12 mouse cellular contexts compared by ENCODE assay signal in the genomic region with DNA sequence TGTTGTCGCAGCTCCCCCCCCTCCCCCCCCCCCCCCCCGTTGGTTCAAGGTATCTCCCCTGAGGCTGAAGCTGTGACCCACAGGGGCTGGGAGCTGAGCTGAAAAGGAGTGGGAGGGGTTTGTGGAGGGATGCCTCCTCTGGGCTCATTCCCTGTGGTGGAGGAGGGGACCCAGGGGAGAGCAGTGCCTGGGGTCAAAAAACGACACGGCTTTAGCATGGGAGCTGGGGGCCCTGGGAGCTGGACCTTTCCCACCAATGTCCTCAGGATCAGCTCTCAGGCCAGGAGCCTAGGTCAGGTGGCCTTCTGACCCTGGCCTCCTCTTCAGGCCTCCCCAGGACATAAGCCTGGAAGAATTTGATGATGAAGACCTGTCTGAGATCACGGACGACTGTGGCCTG. TPM values are rescaled to one million over a fixed set of nuclear protein-coding genes. Genes with fewer than 3 reads are reported as not detected.
DNase-seq lines count a peak whose midpoint lies in the region; ATAC-seq and TF ChIP-seq lines count a peak whose summit lies in the region.
"Had no signal": no experiment of that assay in that cellular context is flagged by ENCODE, and none has a peak within 500 bp of the region (broad histone marks: within the 10 kb centered on the region; RNA-seq: fewer than 3 reads in every experiment).

No protein-coding gene starts in this region.

- peak; percentile 55 for DNase-seq in cerebellum, adult 11-12 months
- DNase-seq in cerebellum, postnatal 4 days (ENCODE audit: low spot score in 2 of 2), result no peak
- DNase-seq in midbrain, embryonic 14.5 days, result no peak
- no peak for DNase-seq in natural killer cell, adult 2 months (ENCODE audit: low spot score in 2 of 2)
- no peak for DNase-seq in c-Kit-positive CD71-positive TER-119-positive erythroid progenitor cells, embryonic 14.5 days (ENCODE audit: low spot score)
- no peak for DNase-seq in embryo, embryonic 9.5 days (ENCODE audit: extremely low spot score)
- DNase-seq: gastrocnemius, postnatal 14 days; kidney, adult 2 months had no signal

- H3K4me1 ChIP-seq in cortical plate, adult 2 months (ENCODE audit: control insufficient read depth, insufficient read depth, low read length), result no peaks in the 10 kb centered on the region
- H3K4me1 ChIP-seq in hindbrain, embryonic 12.5 days, result peaks cover 23% of the 10 kb centered on the region
- H3K4me1 ChIP-seq in midbrain, embryonic 14.5 days (ENCODE audit: control insufficient read depth, insufficient read depth, low read length), result peaks cover 21% of the 10 kb centered on the region

- peak overlapping the region; percentile 99 for H3K4me3 ChIP-seq in cortical plate, adult 2 months (ENCODE audit: insufficient read depth, low read length)
- H3K4me3 ChIP-seq in hindbrain, embryonic 12.5 days, result peak overlapping the region; percentile 78
- peak overlapping the region; percentile 82 for H3K4me3 ChIP-seq in midbrain, embryonic 14.5 days (replicated peaks; ENCODE audit: low read depth, low read length)

- TF ChIP-seq CTCF in cortical plate, adult 2 months (IDR thresholded peaks at IDR 0.05; ENCODE audit: extremely low read depth, insufficient read depth, low read length), result no peak

- 18% methylated on average over 4 of the region's 6 CpGs for WGBS in hindbrain, embryonic 12.5 days
- WGBS in midbrain, embryonic 14.5 days, result 11% methylated on average over 5 of the region's 6 CpGs

- H3K27ac ChIP-seq in cortical plate, adult 2 months (ENCODE audit: insufficient read depth, low read length), result 0 out of 2 replicates have a peak overlapping the region, but pooled peaks have one; percentile 35
- peak overlapping the region; percentile 86 for H3K27ac ChIP-seq in hindbrain, embryonic 12.5 days
- H3K27ac ChIP-seq in midbrain, embryonic 14.5 days (replicated peaks; ENCODE audit: low read depth, low read length), result peak overlapping the region; percentile 90
- H3K27ac ChIP-seq: embryonic facial prominence, embryonic 15.5 days; lung, embryonic 15.5 days had no signal

- H3K4me2 ChIP-seq in hindbrain, embryonic 12.5 days (replicated peaks), result peak overlapping the region; percentile 83
- peak overlapping the region; percentile 92 for H3K4me2 ChIP-seq in midbrain, embryonic 14.5 days (ENCODE audit: low read length)

- TF ChIP-seq POLR2A in cortical plate, adult 2 months (IDR thresholded peaks at IDR 0.05; ENCODE audit: extremely low read depth, insufficient read depth, low read length), result no peak

- peak; percentile 41; the same call in 1 of the 2 replicates for ATAC-seq in hindbrain, embryonic 12.5 days (ENCODE audit: low FRiP score)
- ATAC-seq in midbrain, embryonic 14.5 days (ENCODE audit: low FRiP score, low TSS enrichment), result 0 out of 2 replicates have a peak, but pooled peaks have one; percentile 32

- peaks cover 33% of the 10 kb centered on the region for H3K36me3 ChIP-seq in hindbrain, embryonic 12.5 days
- H3K36me3 ChIP-seq in midbrain, embryonic 14.5 days (ENCODE audit: control insufficient read depth, insufficient read depth, low read length), result peaks cover 39% of the 10 kb centered on the region
- H3K36me3 ChIP-seq: embryonic facial prominence, embryonic 15.5 days; lung, embryonic 15.5 days had no signal

- H3K27me3 ChIP-seq in hindbrain, embryonic 12.5 days, result peaks cover 11% of the 10 kb centered on the region
- 0 out of 2 replicates have a peak, but pooled peaks cover 4% of the 10 kb centered on the region for H3K27me3 ChIP-seq in midbrain, embryonic 14.5 days (ENCODE audit: control insufficient read depth, insufficient read depth, low read length)

- H3K9me3 ChIP-seq in hindbrain, embryonic 12.5 days (replicated peaks), result no peaks in the 10 kb centered on the region
- no peaks in the 10 kb centered on the region for H3K9me3 ChIP-seq in midbrain, embryonic 14.5 days (ENCODE audit: control insufficient read depth, low read length)
- H3K9me3 ChIP-seq: embryonic facial prominence, embryonic 15.5 days; lung, embryonic 15.5 days had no signal

- peak overlapping the region; percentile 82 for H3K9ac ChIP-seq in hindbrain, embryonic 12.5 days
- H3K9ac ChIP-seq in midbrain, embryonic 14.5 days (replicated peaks; ENCODE audit: low read length), result peak overlapping the region; percentile 81
- H3K9ac ChIP-seq: embryonic facial prominence, embryonic 15.5 days; lung, embryonic 15.5 days had no signal

RNA-seq across cellular contexts. Expression of gene Mapk8ip2, which starts 1.1 kb away (rescaled TPM):
- 141 and 146 TPM in 2 replicates for polyA plus RNA-seq in cortical plate, adult 2 months (2012; rRNA removed)
- 53.3 and 56.7 TPM in 2 replicates for polyA plus RNA-seq in hindbrain, embryonic 12.5 days (2016; fragmentation: Nextera tagmentation; extraction: Ambion mirVana)
- 57.6 and 61.6 TPM in 2 replicates for polyA plus RNA-seq in midbrain, embryonic 14.5 days (2014; fragmentation: Nextera tagmentation; extraction: Ambion mirVana)

RNA-seq across cellular contexts. Expression of gene Arsa, which starts 22.4 kb away (rescaled TPM):
- 39.9 and 40.2 TPM in 2 replicates for polyA plus RNA-seq in cortical plate, adult 2 months (2012; rRNA removed)
- polyA plus RNA-seq in hindbrain, embryonic 12.5 days (2016; fragmentation: Nextera tagmentation; extraction: Ambion mirVana), result 19.5 and 19.8 TPM in 2 replicates
- polyA plus RNA-seq in midbrain, embryonic 14.5 days (2014; fragmentation: Nextera tagmentation; extraction: Ambion mirVana), result 16.0 and 21.7 TPM in 2 replicates

RNA-seq across cellular contexts. Expression of gene Chkb, which starts 25.1 kb away (rescaled TPM):
- polyA plus RNA-seq in cortical plate, adult 2 months (2012; rRNA removed), result 60.0 and 66.7 TPM in 2 replicates
- 67.4 and 72.0 TPM in 2 replicates for polyA plus RNA-seq in hindbrain, embryonic 12.5 days (2016; fragmentation: Nextera tagmentation; extraction: Ambion mirVana)
- 76.3 and 84.0 TPM in 2 replicates for polyA plus RNA-seq in midbrain, embryonic 14.5 days (2014; fragmentation: Nextera tagmentation; extraction: Ambion mirVana)

RNA-seq across cellular contexts. Expression of gene Gm44502, which starts 25.4 kb away (rescaled TPM):
- polyA plus RNA-seq in cortical plate, adult 2 months (2012; rRNA removed), result 0.08 and 0.21 TPM in 2 replicates
- not detected in 2 replicates for polyA plus RNA-seq in hindbrain, embryonic 12.5 days (2016; fragmentation: Nextera tagmentation; extraction: Ambion mirVana)
- not detected in 2 replicates for polyA plus RNA-seq in midbrain, embryonic 14.5 days (2014; fragmentation: Nextera tagmentation; extraction: Ambion mirVana)
- polyA plus RNA-seq: embryonic facial prominence, embryonic 15.5 days; lung, embryonic 15.5 days had no signal

RNA-seq across cellular contexts. Expression of gene C730034F03Rik, which starts 25.5 kb away (rescaled TPM):
- polyA plus RNA-seq in cortical plate, adult 2 months (2012; rRNA removed), result 2.8 and 3.2 TPM in 2 replicates
- polyA plus RNA-seq in hindbrain, embryonic 12.5 days (2016; fragmentation: Nextera tagmentation; extraction: Ambion mirVana), result 4.1 and 4.6 TPM in 2 replicates
- polyA plus RNA-seq in midbrain, embryonic 14.5 days (2014; fragmentation: Nextera tagmentation; extraction: Ambion mirVana), result 3.5 and 4.6 TPM in 2 replicates

Comparison
In these comparisons a context has a peak if more than half of its experiments do, and no peak if none do; other contexts are left out.
1. H3K27ac ChIP-seq: peak in every context shown above with its lines; median percentile 90 in midbrain, embryonic 14.5 days; 86 in hindbrain, embryonic 12.5 days; 35 in cortical plate, adult 2 months.